In genomic region chr15:101076071-101077000, GRCm38 (mm10) we compare ENCODE assay signal across 9 mouse cellular contexts. TPM values are rescaled to one million over a fixed set of nuclear protein-coding genes. Genes with fewer than 3 reads are reported as not detected.
DNase-seq lines count a peak whose midpoint lies in the region; ATAC-seq lines count a peak whose summit lies in the region.
"Had no signal": no experiment of that assay in that cellular context is flagged by ENCODE, and none has a peak within 500 bp of the region (broad histone marks: within the 10 kb centered on the region; RNA-seq: fewer than 3 reads in every experiment).

No protein-coding gene starts in this region.

- 16% methylated on average over 26 of the region's 26 CpGs for WGBS in lung, embryonic 16.5 days
- 3% methylated on average over 25 of the region's 26 CpGs for WGBS in hindbrain, embryonic 13.5 days
- 11% methylated on average over 26 of the region's 26 CpGs for WGBS in limb, embryonic 15.5 days
- WGBS in stomach, embryonic 16.5 days, result 23% methylated on average over 26 of the region's 26 CpGs

- H3K9ac ChIP-seq in lung, embryonic 16.5 days (ENCODE audit: low read length), result peak overlapping the region; percentile 90; the same call in 1 of the 2 replicates
- peak overlapping the region; percentile 84 for H3K9ac ChIP-seq in hindbrain, embryonic 13.5 days
- H3K9ac ChIP-seq in limb, embryonic 15.5 days, result 0 out of 2 replicates have a peak overlapping the region, but pooled peaks have one; percentile 14
- H3K9ac ChIP-seq in stomach, embryonic 16.5 days (ENCODE audit: low read length), result peak overlapping the region; percentile 96

- DNase-seq in lung, postnatal 14 days, result no peak
- no peak for DNase-seq in urinary bladder, postnatal 14 days (ENCODE audit: low spot score)
- DNase-seq in adrenal gland, adult 18-20 months (ENCODE audit: low spot score in 2 of 2), result no peak
- DNase-seq in frontal cortex, postnatal 36 days (ENCODE audit: low spot score in 2 of 2), result no peak

- H3K4me2 ChIP-seq in lung, embryonic 16.5 days (ENCODE audit: low read depth, low read length), result peak overlapping the region; percentile 88
- H3K4me2 ChIP-seq in hindbrain, embryonic 13.5 days, result peak overlapping the region; percentile 80
- H3K4me2 ChIP-seq in limb, embryonic 15.5 days, result peak overlapping the region; percentile 88
- H3K4me2 ChIP-seq in stomach, embryonic 16.5 days (ENCODE audit: low read depth, low read length), result peak overlapping the region; percentile 89

- H3K9me3 ChIP-seq in lung, embryonic 16.5 days (ENCODE audit: control insufficient read depth, low read length), result no peaks in the 10 kb centered on the region
- H3K9me3 ChIP-seq in hindbrain, embryonic 13.5 days, result no peaks in the 10 kb centered on the region
- H3K9me3 ChIP-seq in limb, embryonic 15.5 days, result no peaks in the 10 kb centered on the region
- H3K9me3 ChIP-seq in stomach, embryonic 16.5 days (replicated peaks; ENCODE audit: control insufficient read depth, low read length), result no peaks in the 10 kb centered on the region

- H3K4me3 ChIP-seq in lung, embryonic 16.5 days (ENCODE audit: low read length), result peak overlapping the region; percentile 86
- H3K4me3 ChIP-seq in hindbrain, embryonic 13.5 days, result peak overlapping the region; percentile 66
- peak overlapping the region; percentile 79 for H3K4me3 ChIP-seq in limb, embryonic 15.5 days
- H3K4me3 ChIP-seq in stomach, embryonic 16.5 days (replicated peaks; ENCODE audit: low read length), result peak overlapping the region; percentile 74

- no peak overlapping the region for H3K27ac ChIP-seq in lung, embryonic 16.5 days (ENCODE audit: low read length)
- H3K27ac ChIP-seq in hindbrain, embryonic 13.5 days, result peak overlapping the region; percentile 88
- H3K27ac ChIP-seq in limb, embryonic 15.5 days, result no peak overlapping the region
- no peak overlapping the region for H3K27ac ChIP-seq in stomach, embryonic 16.5 days (ENCODE audit: low read length)

- peaks cover 7% of the 10 kb centered on the region; the same call in 1 of the 2 replicates for H3K27me3 ChIP-seq in lung, embryonic 16.5 days (ENCODE audit: control insufficient read depth, insufficient read depth, low read depth, low read length)
- no peaks in the 10 kb centered on the region for H3K27me3 ChIP-seq in hindbrain, embryonic 13.5 days
- H3K27me3 ChIP-seq in limb, embryonic 15.5 days, result no peaks in the 10 kb centered on the region
- no peaks in the 10 kb centered on the region for H3K27me3 ChIP-seq in stomach, embryonic 16.5 days (ENCODE audit: control insufficient read depth, insufficient read depth, low read length)

- H3K4me1 ChIP-seq in lung, embryonic 16.5 days (replicated peaks; ENCODE audit: control insufficient read depth, insufficient read depth, low read length), result peaks cover 56% of the 10 kb centered on the region
- H3K4me1 ChIP-seq in hindbrain, embryonic 13.5 days (replicated peaks), result peaks cover 85% of the 10 kb centered on the region
- peaks cover 64% of the 10 kb centered on the region for H3K4me1 ChIP-seq in limb, embryonic 15.5 days
- H3K4me1 ChIP-seq in stomach, embryonic 16.5 days (ENCODE audit: control insufficient read depth, insufficient read depth, low read length), result peaks cover 36% of the 10 kb centered on the region

- H3K36me3 ChIP-seq in lung, embryonic 16.5 days (ENCODE audit: control insufficient read depth, insufficient read depth, low read length), result no peaks in the 10 kb centered on the region
- no peaks in the 10 kb centered on the region for H3K36me3 ChIP-seq in hindbrain, embryonic 13.5 days
- no peaks in the 10 kb centered on the region for H3K36me3 ChIP-seq in limb, embryonic 15.5 days
- no peaks in the 10 kb centered on the region for H3K36me3 ChIP-seq in stomach, embryonic 16.5 days (ENCODE audit: control insufficient read depth, insufficient read depth, low read length)

- no peak for ATAC-seq in lung, embryonic 16.5 days (ENCODE audit: low read depth)
- peak; percentile 21; the same call in 1 of the 2 replicates for ATAC-seq in hindbrain, embryonic 13.5 days (ENCODE audit: low FRiP score)
- ATAC-seq in limb, embryonic 15.5 days (ENCODE audit: insufficient number of reproducible peaks, low FRiP score, low TSS enrichment, low read depth), result no peak
- no peak for ATAC-seq in stomach, embryonic 16.5 days (ENCODE audit: insufficient read depth, low FRiP score)

RNA-seq across cellular contexts. Expression of gene Fignl2, which starts 2.0 kb away (rescaled TPM):
- polyA plus RNA-seq in lung, embryonic 16.5 days (2015; fragmentation: Nextera tagmentation; extraction: Ambion mirVana), result 0.20 TPM in 2 replicates
- 0.16 and 0.23 TPM in 2 replicates for polyA plus RNA-seq in hindbrain, embryonic 13.5 days (2015; fragmentation: Nextera tagmentation; extraction: Ambion mirVana)
- 0.09 and 0.12 TPM in 2 replicates for polyA plus RNA-seq in limb, embryonic 15.5 days (2015; fragmentation: Nextera tagmentation; extraction: Ambion mirVana)
- polyA plus RNA-seq in stomach, embryonic 16.5 days (2015; fragmentation: Nextera tagmentation; extraction: Ambion mirVana), result 0.05 and 0.10 TPM in 2 replicates
- 1 to 10 TPM; 4.7 to 7.1 TPM for total RNA-seq in adrenal gland, adult 18-20 months (2021)

RNA-seq across cellular contexts. Expression of gene Gm47841, which starts 29.1 kb away (rescaled TPM):
- polyA plus RNA-seq in lung, embryonic 16.5 days (2015; fragmentation: Nextera tagmentation; extraction: Ambion mirVana), result not detected in 2 replicates
- not detected in 2 replicates for polyA plus RNA-seq in hindbrain, embryonic 13.5 days (2015; fragmentation: Nextera tagmentation; extraction: Ambion mirVana)
- not detected in 2 replicates for polyA plus RNA-seq in limb, embryonic 15.5 days (2015; fragmentation: Nextera tagmentation; extraction: Ambion mirVana)
- polyA plus RNA-seq in stomach, embryonic 16.5 days (2015; fragmentation: Nextera tagmentation; extraction: Ambion mirVana), result not detected in 2 replicates
- total RNA-seq in adrenal gland, adult 18-20 months (2021), result not detected
- polyA plus RNA-seq: spleen, adult 2 months had no signal

RNA-seq across cellular contexts. Expression of gene Ankrd33, which starts 39.2 kb away (rescaled TPM):
- not detected in 2 replicates for polyA plus RNA-seq in lung, embryonic 16.5 days (2015; fragmentation: Nextera tagmentation; extraction: Ambion mirVana)
- polyA plus RNA-seq in hindbrain, embryonic 13.5 days (2015; fragmentation: Nextera tagmentation; extraction: Ambion mirVana), result not detected in 2 replicates
- not detected in 2 replicates for polyA plus RNA-seq in limb, embryonic 15.5 days (2015; fragmentation: Nextera tagmentation; extraction: Ambion mirVana)
- polyA plus RNA-seq in stomach, embryonic 16.5 days (2015; fragmentation: Nextera tagmentation; extraction: Ambion mirVana), result not detected in 2 replicates
- total RNA-seq in adrenal gland, adult 18-20 months (2021), result under 1 TPM; 0.42 to 0.70 TPM
- polyA plus RNA-seq: spleen, adult 2 months had no signal

RNA-seq across cellular contexts. Expression of gene Acvrl1, which starts 52.0 kb away (rescaled TPM):
- 91.3 and 93.3 TPM in 2 replicates for polyA plus RNA-seq in lung, embryonic 16.5 days (2015; fragmentation: Nextera tagmentation; extraction: Ambion mirVana)
- polyA plus RNA-seq in hindbrain, embryonic 13.5 days (2015; fragmentation: Nextera tagmentation; extraction: Ambion mirVana), result 7.9 and 8.6 TPM in 2 replicates
- 16.3 and 17.7 TPM in 2 replicates for polyA plus RNA-seq in limb, embryonic 15.5 days (2015; fragmentation: Nextera tagmentation; extraction: Ambion mirVana)
- 34.9 and 39.3 TPM in 2 replicates for polyA plus RNA-seq in stomach, embryonic 16.5 days (2015; fragmentation: Nextera tagmentation; extraction: Ambion mirVana)
- 10 to 100 TPM; 19.1 to 26.1 TPM for total RNA-seq in adrenal gland, adult 18-20 months (2021)

Comparison
In these comparisons a context has a peak if more than half of its experiments do, and no peak if none do; other contexts are left out.
1. H3K9ac ChIP-seq: peak in every context shown above with its lines; median percentile 96 in stomach, embryonic 16.5 days; 90 in lung, embryonic 16.5 days; 84 in hindbrain, embryonic 13.5 days; 14 in limb, embryonic 15.5 days.